Mouse (Mus musculus) CH12.LX (cell line): Measurements from ENCODE around the gene Rev3l. TPM values are rescaled to one million over a fixed set of nuclear protein-coding genes. Genes with fewer than 3 reads are reported as not detected.

Experiments used
- DNase-seq: peaks from one replicate; pipeline ENCODE4 v3.0.0-alpha.2; 2013; ENCODE audit errors: extremely low read depth
- H3K27ac ChIP-seq: 2 replicates; pipeline ENCODE4 v1.5.1; 2012; ENCODE audit warnings: low read depth, mild to moderate bottlenecking, control low read depth, moderate library complexity; ENCODE audit not compliant: insufficient read depth
- H3K27me3 ChIP-seq: replicated peaks from 2 replicates; pipeline ENCODE3; 2012; ENCODE audit warnings: inconsistent platforms
- H3K36me3 ChIP-seq, 2 experiments: replicated peaks in 1 of 2; 2 replicates each; pipeline versions ENCODE3 to v1.6.1; 2012; ENCODE audit warnings: inconsistent platforms in 1 of 2, low read length in 1 of 2, mild to moderate bottlenecking in 1 of 2, mixed read lengths in 1 of 2, moderate library complexity in 1 of 2; ENCODE audit not compliant: control insufficient read depth in 1 of 2, insufficient read depth in 1 of 2
- H3K4me1 ChIP-seq, 2 experiments: 2 replicates each; pipeline ENCODE4 v1.6.1; 2012; ENCODE audit warnings: inconsistent platforms in 1 of 2, moderate library complexity in 1 of 2; ENCODE audit not compliant: insufficient read depth in 2 of 2, control insufficient read depth in 1 of 2
- H3K4me2 ChIP-seq: 2 replicates; pipeline ENCODE4 v1.6.1; 2012; ENCODE audit warnings: low read depth, mild to moderate bottlenecking, control low read depth; ENCODE audit not compliant: poor library complexity, insufficient read depth, severe bottlenecking
- H3K4me3 ChIP-seq, 3 experiments: fragments of 150-350 bp in 1 of 3; sonication (generic) in 1 of 3; replicated peaks in 1 of 3; 2 replicates each; pipeline versions ENCODE3 to v1.5.1; 2011 to 2012; ENCODE audit warnings: low read depth in 2 of 3, low read length in 2 of 3, mild to moderate bottlenecking in 2 of 3, moderate library complexity in 2 of 3, control low read depth in 1 of 3, improper control_type of control experiment in 1 of 3, inconsistent platforms in 1 of 3, mixed read lengths in 1 of 3; ENCODE audit not compliant: poor library complexity in 1 of 3
- H3K79me2 ChIP-seq: replicated peaks from 2 replicates; pipeline ENCODE4 v1.6.1; 2012; ENCODE audit warnings: mild to moderate bottlenecking, moderate library complexity; ENCODE audit not compliant: control insufficient read depth, poor library complexity, insufficient read depth, severe bottlenecking; ENCODE audit errors: extremely low read depth
- H3K9ac ChIP-seq: 2 replicates; pipeline ENCODE4 v1.6.1; 2012; ENCODE audit warnings: low read depth, mild to moderate bottlenecking, control low read depth, moderate library complexity; ENCODE audit not compliant: insufficient read depth
- H3K9me3 ChIP-seq: replicated peaks from 2 replicates; pipeline ENCODE3; 2012; ENCODE audit warnings: low read length, inconsistent platforms, mixed read lengths
- CHD2 ChIP-seq: IDR thresholded peaks from 2 replicates; pipeline ENCODE4 v1.6.1; 2011; ENCODE audit warnings: low read length, improper control_type of control experiment
- CTCF ChIP-seq, 2 experiments: IDR thresholded peaks in 1 of 2; conservative IDR thresholded peaks in 1 of 2; 2 replicates each; pipeline ENCODE4 v1.5.1; 2011 to 2012; ENCODE audit warnings: low read depth in 2 of 2, low read length in 2 of 2, improper control_type of control experiment in 1 of 2, inconsistent platforms in 1 of 2, mild to moderate bottlenecking in 1 of 2, moderate library complexity in 1 of 2
- E2F4 ChIP-seq: IDR thresholded peaks from 2 replicates; pipeline ENCODE4 v1.6.1; 2011; ENCODE audit warnings: low read depth, low read length, improper control_type of control experiment; ENCODE audit not compliant: insufficient replicate concordance
- EP300 ChIP-seq: IDR thresholded peaks from 2 replicates; pipeline ENCODE4 v1.6.1; 2011; ENCODE audit warnings: low read length, improper control_type of control experiment
- GABPA ChIP-seq: IDR thresholded peaks from 2 replicates; pipeline ENCODE4 v1.6.1; 2012; ENCODE audit warnings: low read depth, low read length, improper control_type of control experiment, inconsistent platforms; ENCODE audit not compliant: insufficient replicate concordance
- HCFC1 ChIP-seq: IDR thresholded peaks from 2 replicates; pipeline ENCODE4 v1.6.1; 2012; ENCODE audit warnings: low read depth, mild to moderate bottlenecking, inconsistent platforms, low read length, improper control_type of control experiment
- JUN ChIP-seq: IDR thresholded peaks from 2 replicates; pipeline ENCODE4 v1.6.1; 2011; ENCODE audit warnings: low read depth, mild to moderate bottlenecking, low read length, improper control_type of control experiment, moderate library complexity; ENCODE audit not compliant: insufficient read depth
- JUND ChIP-seq: conservative IDR thresholded peaks from 2 replicates; pipeline ENCODE4 v1.6.1; 2011; ENCODE audit warnings: low read depth, low read length, improper control_type of control experiment
- KAT2A ChIP-seq: IDR thresholded peaks from 2 replicates; pipeline ENCODE4 v1.6.1; 2012; ENCODE audit warnings: low read length, improper control_type of control experiment, inconsistent platforms; ENCODE audit not compliant: insufficient replicate concordance
- MAFK ChIP-seq: IDR thresholded peaks from 2 replicates; pipeline ENCODE4 v1.6.1; 2011; ENCODE audit warnings: low read length, improper control_type of control experiment; ENCODE audit not compliant: insufficient replicate concordance
- MAZ ChIP-seq: IDR thresholded peaks from 2 replicates; pipeline ENCODE4 v1.6.1; 2012; ENCODE audit warnings: low read depth, mild to moderate bottlenecking, inconsistent platforms, low read length, improper control_type of control experiment, moderate library complexity
- MEF2A ChIP-seq: IDR thresholded peaks from 2 replicates; pipeline ENCODE4 v1.6.1; 2014; ENCODE audit warnings: low read depth, mild to moderate bottlenecking, inconsistent platforms, low read length, improper control_type of control experiment, borderline replicate concordance
- MXI1 ChIP-seq: IDR thresholded peaks from 2 replicates; pipeline ENCODE4 v1.6.1; 2011; ENCODE audit warnings: mild to moderate bottlenecking, low read depth, low read length, improper control_type of control experiment
- MYC ChIP-seq: IDR thresholded peaks from 2 replicates; pipeline ENCODE4 v1.6.1; 2011; ENCODE audit warnings: low read depth, mild to moderate bottlenecking, improper control_type of control experiment, low read length
- NELFE ChIP-seq: IDR thresholded peaks from 2 replicates; pipeline ENCODE4 v1.6.1; 2011; ENCODE audit warnings: low read depth, low read length, improper control_type of control experiment
- POLR2A ChIP-seq: IDR thresholded peaks from 2 replicates; pipeline ENCODE4 v1.6.1; 2011; ENCODE audit warnings: low read depth, mild to moderate bottlenecking, improper control_type of control experiment, low read length
- POLR2AphosphoS2 ChIP-seq: IDR thresholded peaks from 2 replicates; pipeline ENCODE4 v1.6.1; 2011; ENCODE audit warnings: low read depth, low read length, improper control_type of control experiment
- RAD21 ChIP-seq: IDR thresholded peaks from 2 replicates; pipeline ENCODE4 v1.6.1; 2011; ENCODE audit warnings: low read depth, mild to moderate bottlenecking, low read length, improper control_type of control experiment, moderate library complexity
- RCOR1 ChIP-seq: conservative IDR thresholded peaks from 2 replicates; pipeline ENCODE4 v1.6.1; 2012; ENCODE audit warnings: low read depth, mild to moderate bottlenecking, inconsistent platforms, low read length, improper control_type of control experiment
- SMC3 ChIP-seq: IDR thresholded peaks from 2 replicates; pipeline ENCODE4 v1.6.1; 2011; ENCODE audit warnings: low read depth, low read length, improper control_type of control experiment
- TCF12 ChIP-seq: IDR thresholded peaks from 2 replicates; pipeline ENCODE4 v1.6.1; 2014; ENCODE audit warnings: low read depth, mild to moderate bottlenecking, inconsistent platforms, low read length, improper control_type of control experiment
- UBTF ChIP-seq: IDR thresholded peaks from 2 replicates; pipeline ENCODE4 v1.6.1; 2012; ENCODE audit warnings: low read depth, mild to moderate bottlenecking, inconsistent platforms, low read length, improper control_type of control experiment, moderate library complexity
- USF1 ChIP-seq: IDR thresholded peaks from 2 replicates; pipeline ENCODE4 v1.6.1; 2014; ENCODE audit warnings: low read depth, mild to moderate bottlenecking, inconsistent platforms, low read length, improper control_type of control experiment
- USF2 ChIP-seq: conservative IDR thresholded peaks from 2 replicates; pipeline ENCODE4 v1.6.1; 2011; ENCODE audit warnings: low read depth, low read length, improper control_type of control experiment
- ZC3H11A ChIP-seq: IDR thresholded peaks from 2 replicates; pipeline ENCODE4 v1.6.1; 2012; ENCODE audit warnings: low read depth, mild to moderate bottlenecking, inconsistent platforms, low read length, improper control_type of control experiment
- dilution Hi-C: fragments of 300-500 bp; cut with MboI; formaldehyde crosslinking; loops from 2 replicates; pipeline ENCODE4 v1.14.3; 2020; ENCODE audit warnings: low sequenced_read_pairs; ENCODE audit not compliant: extremely low pct_unique_long_range_greater_than_20kb, extremely low pct_ligation_motif_present
- in situ Hi-C: fragments of 300-500 bp; cut with MboI; formaldehyde crosslinking; loops from 3 replicates; pipeline ENCODE4 v1.14.3; 2019; ENCODE audit warnings: low sequenced_read_pairs, low pct_ligation_motif_present, low pct_unique_long_range_greater_than_20kb, mixed read lengths
- polyA plus RNA-seq: library from polyadenylated mRNA; unstranded; fragments of >175 nt; gene quantifications from 2 replicates; pipeline ENCODE4 v1.2.1, GENCODE M21; 2012; ENCODE audit warnings: low read depth; ENCODE audit not compliant: insufficient read length
- total RNA-seq, 2 experiments: library from RNA; depleted of rRNA; stranded (reverse); fragments of 300-350 nt in 1 of 2; fragments of >200 nt in 1 of 2; gene quantifications; 2 replicates each; pipeline ENCODE4 v1.2.3; 2012 to 2014

Rev3l gene
- total and polyA plus RNA-seq, 3 experiments = 11.0 to 18.0 (median 13.9) TPM

DNA sequence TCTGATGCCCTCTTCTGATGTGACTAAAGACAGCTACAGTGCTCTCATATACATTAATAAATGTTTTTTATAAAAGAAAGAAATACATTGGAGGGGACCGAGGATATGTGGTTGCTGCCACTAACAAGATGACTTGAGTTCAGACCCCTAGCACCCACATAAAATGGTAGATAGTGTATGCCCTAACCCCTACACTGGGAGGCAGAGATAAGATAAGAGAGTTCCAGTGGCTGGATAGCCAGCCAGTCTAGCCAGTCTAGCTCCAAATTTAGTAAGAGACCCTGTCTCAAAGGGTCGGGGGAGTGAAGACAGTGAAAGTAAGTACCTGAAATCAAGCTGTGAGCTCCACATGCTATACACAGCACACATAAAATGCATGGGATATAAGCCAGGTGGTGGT, 133.6 kb downstream of the Rev3l start:
- no peaks in the 10 kb centered on the region for H3K27me3 ChIP-seq
- H3K9ac ChIP-seq = no peak overlapping the region
- TF ChIP-seq UBTF = no peak
- TF ChIP-seq JUN = no peak
- TF ChIP-seq POLR2A = no peak
- TF ChIP-seq USF1 = no peak
- TF ChIP-seq ZC3H11A = no peak
- no peak for TF ChIP-seq RAD21
- TF ChIP-seq EP300 = no peak
- TF ChIP-seq SMC3 = no peak
- TF ChIP-seq GABPA = no peak
- TF ChIP-seq KAT2A = no peak
- no peak for TF ChIP-seq USF2
- no peak for TF ChIP-seq HCFC1
- TF ChIP-seq JUND = no peak
- no peak for TF ChIP-seq MXI1
- TF ChIP-seq TCF12 = no peak
- H3K27ac ChIP-seq = no peak overlapping the region
- H3K36me3 ChIP-seq = peaks cover 17 to 58% of the 10 kb centered on the region in 2 experiments
- in situ Hi-C loops (no loop called here), dilution Hi-C loops (no loop called here)
- H3K9me3 ChIP-seq = no peaks in the 10 kb centered on the region
- H3K79me2 ChIP-seq = no peaks in the 10 kb centered on the region
- DNase-seq = no peak
- H3K4me1 ChIP-seq = no peaks in the 10 kb centered on the region
- H3K4me3 ChIP-seq = no peak overlapping the region
- H3K4me2 ChIP-seq = no peak overlapping the region

DNA sequence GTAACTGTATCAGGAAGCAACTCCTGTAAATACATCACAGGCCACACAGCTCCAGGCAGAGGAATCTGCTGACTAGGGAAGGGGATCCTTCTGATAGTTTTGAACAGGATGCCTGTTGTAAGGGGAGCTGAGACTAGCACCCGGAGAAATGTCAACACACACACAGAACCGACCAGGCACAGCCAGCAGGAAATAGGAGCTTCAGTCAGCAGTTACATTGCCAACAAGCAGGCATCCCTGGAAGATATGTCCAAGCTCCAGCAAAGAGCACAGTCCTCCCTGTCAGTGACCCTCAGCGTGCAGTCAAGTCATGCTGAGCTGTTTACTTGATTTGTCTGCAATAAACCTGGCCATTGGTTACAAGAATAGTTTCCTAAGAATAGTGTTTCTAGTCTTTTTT, 156.7 kb downstream of the Rev3l start:
- H3K4me1 ChIP-seq = peaks cover 1 to 10% of the 10 kb centered on the region in 2 experiments
- H3K4me3 ChIP-seq = no peak overlapping the region
- no peaks in the 10 kb centered on the region for H3K9me3 ChIP-seq
- no peak overlapping the region for H3K9ac ChIP-seq
- dilution Hi-C loops (no loop called here), in situ Hi-C loops (no loop called here)
- no peaks in the 10 kb centered on the region for H3K27me3 ChIP-seq
- no peak overlapping the region for H3K27ac ChIP-seq
- H3K79me2 ChIP-seq = no peaks in the 10 kb centered on the region
- DNase-seq = no peak
- TF ChIP-seq CTCF (conservative IDR thresholded peaks at IDR 0.05 in 1 of 2, IDR thresholded peaks at IDR 0.05 in 1 of 2; ENCODE audit: low read depth in 2 of 2, low read length in 2 of 2) (no peak), CHD2 (no peak), MYC (no peak), RCOR1 (no peak), E2F4 (no peak), KAT2A (no peak), MAZ (no peak), NELFE (no peak), POLR2AphosphoS2 (no peak), MAFK (no peak), HCFC1 (no peak), POLR2A (no peak), MEF2A (no peak)
- H3K4me2 ChIP-seq = no peak overlapping the region
- peaks cover 0 to 2% of the 10 kb centered on the region in 2 experiments for H3K36me3 ChIP-seq
